Mouse (Mus musculus) liver (tissue): ENCODE results near the gene Ankrd28.
"Not testable (repeated sequence)": the region's sequence is repeated elsewhere in the genome, so short reads cannot be mapped to it uniquely, and the experiment has no call there.

Source experiments
- DNase-seq: peaks from one replicate; pipeline ENCODE4 v3.0.0-alpha.2; 2020; ENCODE audit warnings: mixed read lengths

Ankrd28 gene

GRCm38 (mm10) chr14:31830571-31831369 is at the start of gene Ankrd28:
Ankrd28 (minus strand) TSS chr14:31830651.
- DNase-seq = peak; percentile 96

GRCm38 (mm10) chr14:31879456-31879855 is 49.0 kb upstream of the Ankrd28 start:
- no peak for DNase-seq

DNA sequence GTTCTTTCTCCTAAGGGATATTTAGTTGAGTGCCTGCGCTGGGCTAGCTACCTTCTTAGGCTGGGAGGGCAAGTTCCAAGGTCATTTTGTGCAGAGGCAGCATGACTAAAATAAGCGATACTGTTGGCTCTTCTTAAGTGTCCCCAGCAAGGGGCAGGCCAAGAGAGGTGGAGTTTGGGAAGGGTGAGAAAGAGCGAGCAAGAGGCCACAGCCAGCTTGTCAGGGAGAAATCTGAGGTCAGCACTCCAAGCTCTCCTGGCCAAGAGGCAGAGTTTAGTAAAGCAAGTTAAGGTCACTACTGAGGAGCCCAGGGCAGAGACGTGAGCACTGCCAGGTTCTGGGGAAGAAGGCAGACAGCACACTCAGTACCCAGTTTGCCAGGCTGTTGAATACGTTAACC is 41.7 kb upstream of the Ankrd28 start:
- DNase-seq = no peak

GRCm38 (mm10) chr14:31870436-31870835 is 40.0 kb upstream of the Ankrd28 start:
- peak; percentile 12 for DNase-seq

DNA sequence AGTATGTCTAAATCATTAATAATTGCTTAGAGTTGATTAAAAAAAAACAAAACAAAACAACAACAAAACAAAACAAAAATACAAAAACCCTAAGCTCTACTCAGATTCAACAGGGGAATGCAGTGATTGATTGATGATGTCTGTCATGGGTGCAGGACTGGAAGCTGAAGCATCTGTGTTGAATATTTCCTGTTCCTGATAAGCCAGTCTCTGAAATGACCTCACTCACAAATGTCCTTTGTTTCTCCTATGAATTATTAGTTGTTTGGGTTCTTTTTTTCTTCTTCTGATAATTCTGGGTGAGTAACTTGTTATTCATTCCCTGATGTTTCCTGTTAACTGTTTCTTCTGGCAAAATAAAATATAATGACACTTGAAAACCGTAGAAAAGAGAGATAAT is 38.1 kb upstream of the Ankrd28 start:
- DNase-seq = no peak

- not testable (repeated sequence) for DNase-seq
Measured at GRCm38 (mm10) chr14:31866366-31866765, 35.9 kb upstream of the Ankrd28 start.

GRCm38 (mm10) chr14:31858679-31859078 is 28.2 kb upstream of the Ankrd28 start:
- DNase-seq = no peak

DNA sequence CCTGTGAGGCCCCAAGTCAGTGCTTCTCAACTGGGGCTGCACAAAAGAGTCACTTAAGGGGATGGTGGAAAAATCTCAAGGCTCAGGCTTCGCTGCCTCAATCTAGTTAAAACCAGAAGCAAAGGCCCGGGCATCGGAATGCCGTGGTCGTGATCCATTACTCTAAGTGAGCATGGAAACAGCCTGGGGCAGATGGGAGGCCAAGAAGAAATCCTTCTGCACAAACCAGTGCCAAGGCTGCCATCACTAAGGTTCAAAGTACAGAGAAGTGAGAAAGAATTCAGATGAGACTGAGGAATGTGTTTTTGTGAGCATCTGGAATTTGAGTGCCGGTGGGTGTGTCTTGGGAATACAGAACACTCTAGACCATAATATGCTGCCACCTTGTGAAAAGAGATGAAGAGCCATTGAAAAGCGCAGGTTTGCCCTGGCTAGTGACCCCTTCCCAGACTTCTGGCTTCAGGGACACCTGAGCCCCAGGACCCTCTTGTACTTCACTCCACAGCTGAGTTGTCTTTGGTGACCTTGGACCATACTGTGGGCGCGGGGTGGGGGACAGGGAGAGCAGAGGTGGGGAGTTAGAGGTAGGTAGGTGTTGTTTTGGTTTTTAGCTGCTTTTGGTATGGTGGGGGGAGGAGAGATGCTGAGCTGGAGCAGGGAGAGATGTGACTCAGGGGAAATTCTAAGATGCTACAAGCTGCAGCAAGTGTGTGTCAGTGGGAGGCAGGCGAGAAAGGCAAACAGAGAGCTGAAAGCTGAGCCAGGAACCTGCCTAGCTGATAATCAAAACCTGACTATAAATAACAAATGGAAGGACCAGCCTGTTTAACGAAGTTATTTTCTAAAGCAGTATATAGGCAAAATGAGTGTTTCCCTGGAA is 26.9 kb upstream of the Ankrd28 start:
- DNase-seq = no peak

DNA sequence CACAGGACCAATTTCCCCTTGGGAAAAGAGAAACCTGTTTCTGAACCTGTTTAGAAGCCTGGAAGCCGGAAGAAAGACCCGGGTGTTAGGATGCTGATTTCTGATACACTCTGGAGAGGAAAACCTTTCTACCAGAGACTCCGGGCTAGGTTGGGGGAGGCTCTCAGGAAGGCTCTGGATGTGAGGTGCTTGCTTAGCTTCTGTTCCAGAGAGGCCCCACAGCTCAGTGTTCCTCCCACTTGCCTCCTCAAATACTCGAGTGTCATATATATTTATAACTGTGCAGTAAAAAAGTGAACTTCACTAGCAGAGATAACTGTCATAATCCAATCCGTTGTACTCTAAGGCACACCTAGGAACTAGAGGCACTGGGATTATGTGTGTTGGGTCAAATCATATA is 25.6 kb upstream of the Ankrd28 start:
- DNase-seq = no peak

GRCm38 (mm10) chr14:31854667-31855066 is 24.2 kb upstream of the Ankrd28 start:
- no peak for DNase-seq

- DNase-seq = no peak
Measured at GRCm38 (mm10) chr14:31843571-31843970, 13.1 kb upstream of the Ankrd28 start.

GRCm38 (mm10) chr14:31832022-31832421 is 1.6 kb upstream of the Ankrd28 start:
- no peak for DNase-seq

DNA sequence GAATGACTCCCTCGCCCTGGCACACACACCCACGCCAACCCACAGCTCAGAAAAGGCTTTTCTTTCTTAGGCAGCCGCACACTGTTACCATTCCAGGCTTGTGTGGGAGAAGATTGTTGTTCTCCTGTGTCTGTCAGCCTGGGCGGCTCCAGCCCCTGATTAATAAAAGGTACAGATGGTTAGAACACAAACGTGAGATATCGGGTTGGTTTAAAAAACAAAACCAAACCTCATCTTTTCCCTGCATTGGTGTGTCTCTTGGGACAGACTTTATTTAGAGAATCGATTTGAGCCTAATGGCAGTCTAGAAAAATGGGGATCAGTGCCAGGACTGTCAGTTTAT is 890 bp upstream of the Ankrd28 start:
- DNase-seq = peak; percentile 27

DNA sequence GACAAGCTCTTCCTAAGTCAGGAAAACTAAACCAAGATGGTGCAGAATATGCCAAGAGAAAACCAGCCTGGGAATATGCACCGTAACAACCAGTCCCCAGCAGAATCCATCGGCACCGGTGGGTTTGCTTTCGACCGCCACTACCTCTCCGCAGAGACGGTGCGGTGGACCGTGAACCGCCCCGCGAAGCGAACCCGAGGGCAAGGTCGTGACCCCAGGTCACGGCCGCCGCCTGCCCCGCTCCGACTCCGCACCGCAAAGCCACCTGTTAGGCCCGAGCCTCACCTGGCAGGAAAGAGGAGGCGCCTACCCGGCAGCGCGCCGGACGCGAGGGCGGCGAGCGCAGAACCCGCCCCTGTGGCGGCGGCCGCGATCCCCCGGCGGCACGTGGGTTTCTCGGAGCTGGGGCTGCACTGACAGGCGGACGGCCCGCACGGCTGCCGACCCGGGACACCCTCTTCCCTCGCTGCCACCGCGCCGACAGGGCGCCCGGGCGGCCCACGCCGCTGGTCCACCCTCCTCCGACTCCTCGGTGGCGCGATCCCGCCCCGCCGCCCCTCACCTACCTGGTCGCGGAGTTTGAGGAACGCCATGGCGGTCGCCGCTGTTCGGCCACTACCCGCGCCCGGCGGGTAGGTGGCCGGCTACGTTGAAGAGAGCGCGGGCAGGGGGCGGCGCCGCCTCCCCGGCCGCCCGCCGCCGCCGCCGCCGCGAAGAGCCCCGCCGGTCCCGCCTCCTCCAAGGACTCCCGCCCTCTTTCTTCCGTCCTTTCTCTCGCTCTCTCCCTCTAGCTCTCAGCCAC is 489 bp downstream of the Ankrd28 start:
- DNase-seq = peak; percentile 72

GRCm38 (mm10) chr14:31827221-31827620 is 3.2 kb downstream of the Ankrd28 start:
- DNase-seq = no peak

DNA sequence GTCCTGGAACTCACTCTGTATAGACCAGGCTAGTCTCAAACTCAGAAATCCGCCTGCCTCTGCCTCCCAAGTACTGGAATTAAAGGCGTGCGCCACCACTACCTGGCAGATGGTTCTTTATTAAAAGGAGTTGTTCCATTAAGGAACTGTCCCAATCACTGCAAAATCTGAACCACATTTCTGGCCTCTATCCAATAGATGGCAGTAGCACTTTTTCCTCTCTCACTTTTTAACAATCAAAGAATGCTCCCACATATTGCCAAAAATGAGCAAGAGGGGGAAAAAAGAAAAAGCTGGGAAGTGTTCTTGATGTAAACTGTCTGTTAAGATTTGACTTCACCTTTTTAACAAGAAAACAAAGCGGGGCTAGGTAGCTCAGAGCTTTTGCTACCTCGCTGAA is 20.5 kb downstream of the Ankrd28 start:
- DNase-seq = no peak

DNA sequence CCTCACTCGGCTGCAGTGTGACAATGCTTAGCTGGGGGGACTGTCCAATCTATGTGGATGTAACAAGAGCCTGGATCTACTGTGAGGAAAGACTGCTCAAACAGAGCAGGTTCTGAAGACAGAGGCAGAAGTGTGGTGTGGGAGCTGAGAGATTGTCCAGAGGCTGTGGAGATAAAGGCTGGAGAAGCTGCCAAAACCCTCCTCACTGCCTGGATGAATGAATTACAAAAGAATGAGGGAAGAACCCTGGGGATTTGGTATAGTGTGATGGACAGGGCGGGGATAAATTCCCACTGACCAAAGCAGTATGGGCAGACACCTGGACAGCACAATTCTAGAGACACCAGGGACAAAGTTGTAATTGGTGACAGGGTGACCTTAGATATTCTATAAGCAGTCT is 26.7 kb downstream of the Ankrd28 start:
- DNase-seq = no peak

DNA sequence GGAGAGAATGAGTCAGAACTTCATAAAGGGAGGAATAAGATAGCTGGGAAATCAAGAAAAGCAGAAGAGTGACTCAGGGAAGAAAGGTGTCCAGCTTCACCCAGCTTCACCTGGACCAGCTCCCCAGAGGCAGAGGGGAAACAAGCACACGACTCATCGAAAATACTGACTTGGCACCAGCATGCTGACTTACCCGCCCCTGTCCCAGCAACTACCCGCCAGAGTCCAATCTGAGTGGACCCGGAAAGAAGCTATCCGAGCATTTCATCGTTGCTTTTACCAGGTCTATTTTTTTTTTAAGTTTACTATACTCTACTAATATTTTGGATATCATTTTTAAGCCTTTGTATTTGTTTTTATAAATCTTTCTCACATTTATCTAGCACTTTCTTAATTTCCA is 29.5 kb downstream of the Ankrd28 start:
- no peak for DNase-seq

DNA sequence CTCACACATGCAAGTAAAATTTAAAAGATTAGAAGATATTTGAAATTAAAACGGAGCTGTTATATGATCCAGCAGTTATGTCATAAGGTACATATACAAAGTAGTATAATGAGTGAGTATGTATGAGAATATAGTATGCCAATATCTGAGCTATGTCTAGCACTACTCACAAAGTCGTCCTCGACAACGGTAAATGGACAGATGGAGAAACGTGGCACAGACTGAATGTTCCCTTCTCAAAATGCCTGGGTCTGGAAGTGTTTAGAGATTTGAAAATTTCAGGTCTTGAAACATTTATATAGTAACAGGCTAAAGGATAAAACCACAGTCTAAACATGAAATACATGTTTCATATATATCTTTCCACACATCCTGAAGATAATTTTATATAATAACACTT is 30.0 kb downstream of the Ankrd28 start:
- DNase-seq = no peak

DNA sequence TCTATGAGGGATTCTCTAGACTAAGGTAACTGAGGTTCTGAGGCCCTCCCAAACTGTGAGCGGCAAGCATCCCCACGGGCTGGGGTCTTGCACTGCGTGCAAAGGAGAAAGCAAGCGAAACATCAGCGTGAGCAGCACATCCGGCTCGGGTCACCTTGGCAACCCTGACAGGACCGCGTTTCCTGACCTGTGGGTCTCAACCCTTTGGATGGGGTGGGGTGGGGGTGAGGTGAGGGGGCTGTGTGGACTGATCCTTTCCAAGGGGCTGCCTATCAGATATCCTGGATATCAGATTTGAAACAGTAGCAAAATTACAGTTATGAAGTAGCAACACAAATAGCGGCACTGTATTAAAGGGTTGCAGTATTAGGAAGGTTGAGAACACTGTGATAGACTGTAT is 31.5 kb downstream of the Ankrd28 start:
- no peak for DNase-seq

DNA sequence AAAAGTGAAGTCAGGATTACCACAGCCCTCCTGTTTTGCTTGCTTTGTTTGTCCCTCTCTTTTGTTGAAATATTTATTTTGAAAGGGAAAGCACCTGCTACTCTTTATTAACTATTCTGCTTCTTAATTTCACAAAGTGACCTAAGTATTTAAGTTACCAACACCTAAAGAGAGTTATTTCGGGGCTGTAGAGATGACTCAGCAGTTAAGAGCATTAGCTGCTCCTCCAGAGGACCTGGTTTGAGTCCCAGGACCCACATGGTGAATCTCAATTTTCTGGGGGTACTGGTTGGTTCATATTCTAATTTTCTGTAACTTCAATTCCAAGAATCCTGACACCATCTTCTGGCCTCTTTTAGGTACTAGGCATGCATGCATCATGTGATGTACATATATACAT is 34.9 kb downstream of the Ankrd28 start:
- DNase-seq = no peak

DNA sequence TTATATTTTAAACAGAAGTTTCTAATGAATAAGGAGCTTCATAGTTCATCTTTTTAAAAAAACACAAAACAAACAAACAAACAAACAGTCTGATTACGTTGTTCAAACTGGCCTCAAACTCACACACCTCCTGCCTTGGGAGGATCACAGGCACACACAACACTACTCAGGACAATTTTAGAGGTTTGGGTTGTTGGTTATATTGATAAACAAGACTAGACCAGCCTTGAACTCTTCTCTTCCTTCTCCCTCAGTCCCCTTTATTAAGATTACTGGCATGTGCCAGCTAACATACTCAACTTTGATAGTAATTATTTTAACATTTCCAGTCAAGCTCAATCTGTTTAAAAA is 35.7 kb downstream of the Ankrd28 start:
- no peak for DNase-seq

DNA sequence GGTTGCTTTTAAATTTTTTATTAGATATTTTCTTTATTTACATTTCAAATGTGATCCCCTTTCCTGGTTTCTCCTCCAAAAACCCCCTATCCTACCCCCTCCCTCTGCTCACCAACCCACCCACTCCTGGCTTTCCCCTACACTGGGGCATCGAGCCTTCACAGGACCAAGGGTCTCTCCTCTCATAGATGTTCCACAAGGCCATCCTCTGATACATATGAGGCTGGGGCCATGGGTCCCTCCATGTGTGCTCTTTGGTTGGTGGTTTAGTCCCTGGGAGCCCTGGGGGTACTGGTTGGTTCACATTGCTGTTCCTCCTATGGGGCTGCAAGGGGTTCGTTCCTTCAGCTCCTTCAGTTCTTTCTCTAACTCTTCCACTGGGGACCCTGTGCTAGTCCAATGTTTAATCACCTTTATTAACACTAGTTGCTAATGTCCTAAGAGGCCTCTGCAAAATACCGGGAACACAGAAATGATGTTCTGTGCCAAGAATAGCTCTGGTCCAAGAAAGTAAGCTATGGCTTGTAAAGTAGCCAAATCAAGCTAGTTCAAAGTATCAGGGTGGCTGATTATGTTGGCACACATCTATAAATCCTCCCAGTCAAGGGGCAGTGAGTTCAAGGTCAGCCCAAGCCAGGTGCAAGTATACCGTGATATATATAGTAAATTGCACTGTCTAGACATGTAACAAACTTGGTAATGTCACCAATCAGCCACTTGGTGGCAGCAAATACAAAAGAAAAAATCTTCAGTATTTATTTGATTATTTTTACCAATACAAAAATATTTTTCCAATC is 36.3 kb downstream of the Ankrd28 start:
- no peak for DNase-seq
